Mouse (Mus musculus): ENCODE results near the gene Ube2u. TPM values are rescaled to one million over a fixed set of nuclear protein-coding genes. Genes with fewer than 3 reads are reported as not detected.
"Not testable (repeated sequence)": the region's sequence is repeated elsewhere in the genome, so short reads cannot be mapped to it uniquely, and the experiment has no call there.

Gene Ube2u
- polyA plus RNA-seq, 1 experiment, result not detected

DNA sequence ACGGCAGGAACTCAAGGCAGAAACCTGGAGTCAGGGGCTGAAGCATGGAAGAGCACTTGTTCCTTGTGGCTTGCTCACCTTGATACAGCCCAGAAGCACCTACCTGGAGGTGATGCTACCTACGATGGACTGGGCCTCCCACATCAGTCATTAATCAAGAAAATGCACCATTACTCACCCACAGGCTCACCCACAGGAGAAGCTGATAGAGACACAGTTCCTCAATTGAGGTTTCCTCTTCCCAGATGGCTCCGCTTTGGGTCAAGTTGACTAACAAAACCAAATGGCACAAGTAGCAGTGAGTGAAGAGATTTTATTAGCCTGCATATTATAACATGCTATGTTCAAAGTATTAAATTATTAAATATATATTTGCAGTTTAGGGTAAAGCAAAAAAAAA, 9.8 kb downstream of the Ube2u start:
- Histone ChIP-seq H3K4me3 (ENCODE audit: extremely low read depth, insufficient read depth, insufficient read length) (no peak overlapping the region), H3K36me3 (ENCODE audit: control insufficient read depth, insufficient read depth, low read length) (no peaks in the 10 kb centered on the region), H3K4me1 (ENCODE audit: control insufficient read depth, insufficient read depth, insufficient read length) (no peaks in the 10 kb centered on the region), H3K27ac (ENCODE audit: insufficient read depth, low read length) (no peak overlapping the region), H3K27me3 (ENCODE audit: control insufficient read depth, insufficient read depth, low read length) (no peaks in the 10 kb centered on the region)
- no peak for DNase-seq (ENCODE audit: low read depth in 1 of 2, low spot score in 2 of 2)
- TF ChIP-seq CTCF (IDR thresholded peaks at IDR 0.05; ENCODE audit: extremely low read depth, insufficient read depth, insufficient read length, insufficient replicate concordance), result no peak
- TF ChIP-seq POLR2A (IDR thresholded peaks at IDR 0.05; ENCODE audit: low read depth, low read length), result no peak
- WGBS, result 48% methylated on average over 3 of the region's 3 CpGs

DNA sequence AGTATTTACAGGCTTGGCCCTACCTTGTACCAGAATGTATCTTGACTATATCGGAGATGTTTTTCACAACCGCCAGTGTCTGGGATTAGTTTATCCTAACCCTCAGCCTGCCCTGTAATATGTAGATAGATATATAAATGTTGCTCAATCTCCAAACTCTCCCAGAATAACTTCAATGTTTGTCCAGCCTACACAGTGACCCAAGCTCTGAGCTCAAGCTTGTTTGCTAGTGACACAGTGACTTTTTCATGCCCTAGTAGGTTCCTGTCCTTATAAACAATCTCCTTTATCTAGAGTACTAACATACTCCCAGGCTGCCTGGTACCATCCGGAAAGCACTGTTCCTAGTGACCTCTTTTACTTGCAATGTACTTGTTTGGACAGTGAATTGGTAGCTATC, 16.5 kb downstream of the Ube2u start:
- no peak for TF ChIP-seq POLR2A (IDR thresholded peaks at IDR 0.05; ENCODE audit: low read depth, low read length)
- no peak for TF ChIP-seq CTCF (IDR thresholded peaks at IDR 0.05; ENCODE audit: extremely low read depth, insufficient read depth, insufficient read length, insufficient replicate concordance)
- no peak overlapping the region for H3K4me3 ChIP-seq (ENCODE audit: extremely low read depth, insufficient read depth, insufficient read length)
- no peaks in the 10 kb centered on the region for H3K27me3 ChIP-seq (ENCODE audit: control insufficient read depth, insufficient read depth, low read length)
- WGBS, result 87% methylated on average over 3 of the region's 3 CpGs
- no peaks in the 10 kb centered on the region for H3K4me1 ChIP-seq (ENCODE audit: control insufficient read depth, insufficient read depth, insufficient read length)
- no peak overlapping the region for H3K27ac ChIP-seq (ENCODE audit: insufficient read depth, low read length)
- DNase-seq (ENCODE audit: low read depth in 1 of 2, low spot score in 2 of 2), result no peak
- H3K36me3 ChIP-seq (ENCODE audit: control insufficient read depth, insufficient read depth, low read length), result no peaks in the 10 kb centered on the region

DNA sequence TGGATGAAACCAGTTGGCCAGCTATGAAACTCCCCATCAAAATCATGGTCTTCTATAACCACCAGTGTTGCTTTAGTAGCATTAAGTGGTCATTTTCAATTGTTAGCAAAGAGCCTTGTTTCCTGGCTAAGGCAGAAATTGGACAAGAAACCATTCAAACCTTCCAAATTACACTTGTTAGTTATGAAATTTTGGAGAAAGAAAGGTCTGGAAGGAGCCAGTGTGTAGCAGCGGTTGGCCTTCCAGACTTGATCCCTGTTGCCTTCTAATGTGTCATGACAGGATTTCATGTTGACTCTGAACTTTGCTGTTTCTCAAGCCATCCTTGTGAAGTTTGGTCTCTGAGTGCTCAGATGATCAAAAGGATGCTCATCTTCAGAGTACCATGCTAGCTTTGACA, 17.9 kb downstream of the Ube2u start:
- Histone ChIP-seq H3K4me1 (ENCODE audit: control insufficient read depth, insufficient read depth, insufficient read length) (no peaks in the 10 kb centered on the region), H3K4me3 (ENCODE audit: extremely low read depth, insufficient read depth, insufficient read length) (no peak overlapping the region), H3K27me3 (ENCODE audit: control insufficient read depth, insufficient read depth, low read length) (no peaks in the 10 kb centered on the region), H3K36me3 (ENCODE audit: control insufficient read depth, insufficient read depth, low read length) (no peaks in the 10 kb centered on the region), H3K27ac (ENCODE audit: insufficient read depth, low read length) (no peak overlapping the region)
- TF ChIP-seq CTCF (IDR thresholded peaks at IDR 0.05; ENCODE audit: extremely low read depth, insufficient read depth, insufficient read length, insufficient replicate concordance), result no peak
- TF ChIP-seq POLR2A (IDR thresholded peaks at IDR 0.05; ENCODE audit: low read depth, low read length), result no peak
- DNase-seq (ENCODE audit: low read depth in 1 of 2, low spot score in 2 of 2), result no peak
- WGBS, result 88% methylated on average over 1 of the region's 1 CpGs

DNA sequence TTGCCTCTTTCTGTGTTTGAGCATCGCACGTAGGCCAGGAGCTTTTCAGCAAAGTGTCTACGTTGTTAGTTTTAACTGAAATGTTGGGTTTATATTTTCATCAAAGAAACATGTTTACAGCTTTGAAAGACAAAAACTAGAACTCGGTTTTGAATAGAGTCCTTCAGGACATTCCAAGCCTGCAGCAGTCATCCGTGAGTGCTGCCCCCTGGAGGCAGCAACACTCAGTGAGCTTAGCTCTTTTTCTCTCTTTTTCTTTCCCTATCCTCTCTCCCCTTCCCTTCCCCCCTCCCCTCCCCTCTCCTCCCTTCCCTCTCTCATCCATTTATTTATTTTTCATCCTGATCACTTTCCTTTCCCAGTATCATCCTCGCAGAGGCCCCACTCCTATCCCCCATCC, 19.5 kb downstream of the Ube2u start:
- H3K27me3 ChIP-seq (ENCODE audit: control insufficient read depth, insufficient read depth, low read length), result no peaks in the 10 kb centered on the region
- no peak for DNase-seq (ENCODE audit: low read depth in 1 of 2, low spot score in 2 of 2)
- H3K4me1 ChIP-seq (ENCODE audit: control insufficient read depth, insufficient read depth, insufficient read length), result no peaks in the 10 kb centered on the region
- TF ChIP-seq POLR2A (IDR thresholded peaks at IDR 0.05; ENCODE audit: low read depth, low read length) (no peak), CTCF (IDR thresholded peaks at IDR 0.05; ENCODE audit: extremely low read depth, insufficient read depth, insufficient read length, insufficient replicate concordance) (no peak)
- H3K4me3 ChIP-seq (ENCODE audit: extremely low read depth, insufficient read depth, insufficient read length), result no peak overlapping the region
- no peak overlapping the region for H3K27ac ChIP-seq (ENCODE audit: insufficient read depth, low read length)
- 76% methylated on average over 6 of the region's 6 CpGs for WGBS
- H3K36me3 ChIP-seq (ENCODE audit: control insufficient read depth, insufficient read depth, low read length), result no peaks in the 10 kb centered on the region

DNA sequence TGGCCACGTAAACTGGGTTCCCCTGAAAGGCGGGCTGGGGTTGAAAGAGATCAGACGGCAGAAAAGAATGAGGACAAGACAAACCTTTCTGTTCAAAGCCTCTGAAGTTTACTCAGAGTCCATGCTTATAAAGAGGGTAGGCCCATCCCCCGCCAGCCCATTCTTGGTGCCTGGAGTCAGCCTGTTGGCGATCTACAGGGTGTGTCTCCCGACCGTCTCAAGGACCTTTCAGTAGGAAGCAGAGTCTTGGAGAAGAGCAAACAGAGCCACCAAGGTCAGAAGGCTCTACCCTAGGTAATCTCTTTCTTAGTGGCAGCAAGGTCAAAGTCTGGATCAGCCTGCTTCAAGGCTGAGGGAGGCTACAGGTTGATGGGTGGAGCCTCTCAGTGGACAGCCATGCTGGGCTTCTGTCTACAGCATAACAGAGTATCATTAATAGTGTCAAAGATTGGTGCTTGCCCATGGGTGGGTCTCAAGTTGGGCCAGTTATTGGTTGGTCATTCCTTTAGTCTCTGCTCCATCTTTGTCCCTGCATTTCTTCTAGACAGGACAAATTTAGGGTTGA, 20.5 kb downstream of the Ube2u start:
- H3K27ac ChIP-seq (ENCODE audit: insufficient read depth, low read length); H3K4me1 ChIP-seq (ENCODE audit: control insufficient read depth, insufficient read depth, insufficient read length); H3K27me3 ChIP-seq (ENCODE audit: control insufficient read depth, insufficient read depth, low read length); H3K36me3 ChIP-seq (ENCODE audit: control insufficient read depth, insufficient read depth, low read length); DNase-seq (ENCODE audit: low read depth in 1 of 2, low spot score in 2 of 2); H3K4me3 ChIP-seq (ENCODE audit: extremely low read depth, insufficient read depth, insufficient read length): not testable (repeated sequence)
- WGBS, result 94% methylated on average over 7 of the region's 7 CpGs

DNA sequence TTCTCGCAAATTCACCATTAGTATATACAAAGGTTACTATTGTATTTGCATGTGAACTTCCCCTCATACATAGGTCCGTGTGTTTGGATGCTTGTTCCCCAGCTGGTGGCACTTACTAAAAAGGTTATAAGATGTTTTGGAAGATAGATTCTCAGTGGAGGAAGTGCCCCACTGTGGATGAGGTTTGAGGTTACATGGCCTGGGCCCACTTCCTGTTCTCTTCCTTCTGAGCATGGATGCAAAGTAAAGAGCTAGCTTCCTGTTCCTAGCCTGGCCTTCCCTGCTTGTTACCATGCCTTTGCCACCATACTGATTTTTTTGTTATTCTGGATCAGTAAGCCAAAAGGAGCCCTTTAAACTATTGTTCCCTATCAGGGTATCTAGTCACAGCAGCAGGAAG, 24.7 kb downstream of the Ube2u start:
- no peak for TF ChIP-seq CTCF (IDR thresholded peaks at IDR 0.05; ENCODE audit: extremely low read depth, insufficient read depth, insufficient read length, insufficient replicate concordance)
- TF ChIP-seq POLR2A (IDR thresholded peaks at IDR 0.05; ENCODE audit: low read depth, low read length), result no peak
- WGBS, result 14% methylated on average over 2 of the region's 2 CpGs
- Histone ChIP-seq H3K27me3 (ENCODE audit: control insufficient read depth, insufficient read depth, low read length) (no peaks in the 10 kb centered on the region), H3K27ac (ENCODE audit: insufficient read depth, low read length) (no peak overlapping the region), H3K4me3 (ENCODE audit: extremely low read depth, insufficient read depth, insufficient read length) (no peak overlapping the region), H3K4me1 (ENCODE audit: control insufficient read depth, insufficient read depth, insufficient read length) (peaks cover 5% of the 10 kb centered on the region; the same call in 1 of the 2 replicates), H3K36me3 (ENCODE audit: control insufficient read depth, insufficient read depth, low read length) (no peaks in the 10 kb centered on the region)
- DNase-seq (ENCODE audit: low read depth in 1 of 2, low spot score in 2 of 2), result no peak

DNA sequence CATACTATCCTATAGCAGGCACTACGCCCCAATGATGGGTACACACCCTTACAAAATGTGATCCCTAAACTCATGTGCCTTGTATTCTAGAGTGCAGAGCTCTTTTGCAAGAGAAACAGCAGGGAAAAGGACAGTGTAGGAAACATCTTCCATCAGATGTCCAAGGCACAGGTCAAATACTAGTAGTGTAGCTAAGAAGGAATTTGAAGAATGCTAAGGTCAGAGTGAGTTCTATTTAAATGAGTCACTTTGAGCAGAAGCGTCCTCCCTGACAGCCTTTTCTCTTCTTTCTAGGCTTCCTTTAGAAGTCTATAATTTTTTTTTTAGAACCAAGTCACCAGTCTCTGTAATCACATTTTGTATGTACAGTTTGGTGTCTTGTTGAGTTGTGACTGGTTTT, 39.0 kb downstream of the Ube2u start:
- no peak overlapping the region for H3K4me3 ChIP-seq (ENCODE audit: extremely low read depth, insufficient read depth, insufficient read length)
- no peaks in the 10 kb centered on the region for H3K4me1 ChIP-seq (ENCODE audit: control insufficient read depth, insufficient read depth, insufficient read length)
- no peak overlapping the region for H3K27ac ChIP-seq (ENCODE audit: insufficient read depth, low read length)
- no peaks in the 10 kb centered on the region for H3K36me3 ChIP-seq (ENCODE audit: control insufficient read depth, insufficient read depth, low read length)
- DNase-seq (ENCODE audit: low read depth in 1 of 2, low spot score in 2 of 2), result no peak
- 88% methylated on average over 2 of the region's 2 CpGs for WGBS
- H3K27me3 ChIP-seq (ENCODE audit: control insufficient read depth, insufficient read depth, low read length), result no peaks in the 10 kb centered on the region
- TF ChIP-seq POLR2A (IDR thresholded peaks at IDR 0.05; ENCODE audit: low read depth, low read length) (no peak), CTCF (IDR thresholded peaks at IDR 0.05; ENCODE audit: extremely low read depth, insufficient read depth, insufficient read length, insufficient replicate concordance) (no peak)
